Mouse (Mus musculus): ENCODE results near the gene 9130019O22Rik. TPM values are rescaled to one million over a fixed set of nuclear protein-coding genes. Genes with fewer than 3 reads are reported as not detected.
A peak's percentile ranks its signal among the peaks of the same experiment; 100 is the strongest.
"Not testable (repeated sequence)": the region's sequence is repeated elsewhere in the genome, so short reads cannot be mapped to it uniquely, and the experiment has no call there.

Gene 9130019O22Rik
- total RNA-seq, 2 experiments from 2014 or later = 3.9 to 4.0 TPM

GRCm38 (mm10) chr7:127378310-127378921 is 8.6 kb downstream of the 9130019O22Rik start:
- no peak for DNase-seq (ENCODE audit: extremely low spot score in 1 of 2, low spot score in 1 of 2)

- DNase-seq (ENCODE audit: extremely low spot score in 1 of 2, low spot score in 1 of 2) = peak; percentile 74 to 88
These were observed 11.4 kb downstream of the 9130019O22Rik start, which contains the start of gene Zfp747 for GRCm38 (mm10) chr7:127375271-127376245. Zfp747 (minus strand) TSS chr7:127376050.

- DNase-seq (ENCODE audit: extremely low spot score in 1 of 2, low spot score in 1 of 2) = not testable (repeated sequence)
These were observed 15.1 kb downstream of the 9130019O22Rik start for GRCm38 (mm10) chr7:127371870-127372269.

- DNase-seq (ENCODE audit: extremely low spot score in 1 of 2, low spot score in 1 of 2) = no peak
These were observed 15.8 kb downstream of the 9130019O22Rik start for GRCm38 (mm10) chr7:127371213-127371612.

- DNase-seq (ENCODE audit: extremely low spot score in 1 of 2, low spot score in 1 of 2) = no peak
These were observed 20.7 kb downstream of the 9130019O22Rik start for GRCm38 (mm10) chr7:127366249-127366648.

GRCm38 (mm10) chr7:127364166-127364565 is 22.8 kb downstream of the 9130019O22Rik start:
- no peak for DNase-seq (ENCODE audit: extremely low spot score in 1 of 2, low spot score in 1 of 2)

- no peak for DNase-seq (ENCODE audit: extremely low spot score in 1 of 2, low spot score in 1 of 2)
These were observed 23.5 kb downstream of the 9130019O22Rik start for GRCm38 (mm10) chr7:127363475-127363921.

- DNase-seq (ENCODE audit: extremely low spot score in 1 of 2, low spot score in 1 of 2) = not testable (repeated sequence)
These were observed 24.5 kb downstream of the 9130019O22Rik start for GRCm38 (mm10) chr7:127362418-127362817.

- no peak for DNase-seq (ENCODE audit: extremely low spot score in 1 of 2, low spot score in 1 of 2)
These were observed 25.5 kb downstream of the 9130019O22Rik start for GRCm38 (mm10) chr7:127361449-127361848.

GRCm38 (mm10) chr7:127360265-127360664 is 26.7 kb downstream of the 9130019O22Rik start:
- no peak for DNase-seq (ENCODE audit: extremely low spot score in 1 of 2, low spot score in 1 of 2)

GRCm38 (mm10) chr7:127358472-127358871 is 28.5 kb downstream of the 9130019O22Rik start:
- DNase-seq (ENCODE audit: extremely low spot score in 1 of 2, low spot score in 1 of 2) = no peak

- DNase-seq (ENCODE audit: extremely low spot score in 1 of 2, low spot score in 1 of 2) = no peak
These were observed 29.1 kb downstream of the 9130019O22Rik start for GRCm38 (mm10) chr7:127357871-127358270.

GRCm38 (mm10) chr7:127355796-127356195 is 31.2 kb downstream of the 9130019O22Rik start:
- DNase-seq (ENCODE audit: extremely low spot score in 1 of 2, low spot score in 1 of 2) = no peak

GRCm38 (mm10) chr7:127351230-127352004 is 35.5 kb downstream of the 9130019O22Rik start:
- DNase-seq (ENCODE audit: extremely low spot score in 1 of 2, low spot score in 1 of 2) = no peak

- DNase-seq (ENCODE audit: extremely low spot score in 1 of 2, low spot score in 1 of 2) = no peak
These were observed 40.3 kb downstream of the 9130019O22Rik start for GRCm38 (mm10) chr7:127346676-127347075.

GRCm38 (mm10) chr7:127345512-127346325 is 41.2 kb downstream of the 9130019O22Rik start, which contains the start of gene Zfp768:
Zfp768 (minus strand) TSS chr7:127345589.
- peak; percentile 90 to 92 for DNase-seq (ENCODE audit: extremely low spot score in 1 of 2, low spot score in 1 of 2)

GRCm38 (mm10) chr7:127345092-127345491 is 41.9 kb downstream of the 9130019O22Rik start:
- DNase-seq (ENCODE audit: extremely low spot score in 1 of 2, low spot score in 1 of 2) = no peak

- no peak for DNase-seq (ENCODE audit: extremely low spot score in 1 of 2, low spot score in 1 of 2)
These were observed 42.6 kb downstream of the 9130019O22Rik start for GRCm38 (mm10) chr7:127344371-127344770.

GRCm38 (mm10) chr7:127343351-127344019 is 43.5 kb downstream of the 9130019O22Rik start:
- DNase-seq (ENCODE audit: extremely low spot score in 1 of 2, low spot score in 1 of 2) = no peak

Measured in layer of hippocampus, postnatal 25 days (tissue).